8 mouse cellular contexts compared by ENCODE assay signal in the genomic region with DNA sequence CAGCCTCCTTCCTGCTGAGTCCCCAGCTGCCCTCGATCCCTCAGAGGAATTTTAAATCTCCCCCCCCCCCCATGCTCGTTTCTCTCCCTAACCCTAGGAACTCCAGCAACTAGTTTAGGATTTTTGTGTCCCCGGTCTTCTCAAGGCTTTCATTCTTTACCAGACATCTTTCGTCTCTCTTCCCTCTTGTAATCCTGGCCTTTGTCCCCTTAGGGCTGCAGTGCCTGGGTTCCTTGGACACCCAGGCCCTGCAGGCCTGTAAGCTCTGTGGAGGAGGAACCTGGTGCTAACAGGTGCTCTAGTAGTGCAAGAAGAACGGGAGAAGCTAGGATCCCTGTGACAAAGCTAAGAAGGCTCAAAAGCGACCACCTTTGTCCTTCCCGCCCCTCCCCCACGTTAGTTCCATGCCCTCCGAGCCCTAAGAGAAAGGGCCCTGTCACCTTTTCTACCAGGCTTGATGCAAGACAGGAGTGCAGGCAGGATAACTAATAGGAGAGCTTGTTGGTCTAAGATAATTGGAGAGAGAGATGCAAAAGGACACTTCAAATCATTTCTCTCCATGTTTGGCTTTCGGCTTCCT. TPM values are rescaled to one million over a fixed set of nuclear protein-coding genes. Genes with fewer than 3 reads are reported as not detected.
DNase-seq lines count a peak whose midpoint lies in the region; ATAC-seq and TF ChIP-seq lines count a peak whose summit lies in the region.

No protein-coding gene starts in this region.

- peak overlapping the region; percentile 96 for H3K27ac ChIP-seq in liver, adult 2 months (replicated peaks; ENCODE audit: insufficient read depth, low read depth, low read length)
- H3K27ac ChIP-seq in embryonic facial prominence, embryonic 14.5 days (replicated peaks; ENCODE audit: low read depth, low read length), result peak overlapping the region; percentile 83
- peak overlapping the region; percentile 83; the same call in 1 of the 2 replicates for H3K27ac ChIP-seq in intestine, embryonic 15.5 days
- no peak overlapping the region for H3K27ac ChIP-seq in neural tube, embryonic 12.5 days

- no peak for TF ChIP-seq POLR2A in liver, adult 2 months (IDR thresholded peaks at IDR 0.05; ENCODE audit: extremely low read depth, insufficient read depth, low read length)

- no peak for TF ChIP-seq CTCF in liver, adult 2 months (IDR thresholded peaks at IDR 0.05; ENCODE audit: low read depth, low read length)

- H3K9ac ChIP-seq in liver, adult 2 months (ENCODE audit: low read depth, low read length), result peak overlapping the region; percentile 90
- peak overlapping the region; percentile 74 for H3K9ac ChIP-seq in embryonic facial prominence, embryonic 14.5 days (ENCODE audit: low read depth, low read length)
- peak overlapping the region; percentile 66 for H3K9ac ChIP-seq in intestine, embryonic 15.5 days
- peak overlapping the region; percentile 73 for H3K9ac ChIP-seq in neural tube, embryonic 12.5 days

- ATAC-seq in embryonic facial prominence, embryonic 14.5 days (ENCODE audit: low read depth), result no peak
- ATAC-seq in intestine, embryonic 15.5 days, result no peak
- ATAC-seq in neural tube, embryonic 12.5 days (ENCODE audit: low FRiP score, low read depth), result no peak; the same call in 1 of the 2 replicates

- H3K79me2 ChIP-seq in liver, adult 2 months (ENCODE audit: control insufficient read depth, insufficient read depth, low read length), result peaks cover 10% of the 10 kb centered on the region; the same call in 1 of the 2 replicates

- peak; percentile 34 for DNase-seq in liver, adult 2 months (ENCODE audit: extremely low read depth, low read depth, low spot score)
- no peak for DNase-seq in liver
- no peak for DNase-seq in embryonic facial prominence, embryonic 14.5 days (ENCODE audit: low spot score)
- no peak for DNase-seq in urinary bladder, adult 18-20 months (ENCODE audit: low spot score in 2 of 2)
- no peak for DNase-seq in ovary, postnatal 10 days (ENCODE audit: low spot score)
- no peak for DNase-seq in layer of hippocampus, postnatal 14 days (ENCODE audit: low spot score in 2 of 2)

- H3K4me2 ChIP-seq in embryonic facial prominence, embryonic 14.5 days (ENCODE audit: low read depth, low read length), result peak overlapping the region; percentile 60
- peak overlapping the region; percentile 56 for H3K4me2 ChIP-seq in intestine, embryonic 15.5 days (replicated peaks)
- peak overlapping the region; percentile 62 for H3K4me2 ChIP-seq in neural tube, embryonic 12.5 days (replicated peaks)

- H3K36me3 ChIP-seq in liver, adult 2 months (ENCODE audit: control insufficient read depth, insufficient read depth, low read length), result no peaks in the 10 kb centered on the region
- H3K36me3 ChIP-seq in embryonic facial prominence, embryonic 14.5 days (ENCODE audit: control insufficient read depth, insufficient read depth, low read length), result no peaks in the 10 kb centered on the region
- no peaks in the 10 kb centered on the region for H3K36me3 ChIP-seq in intestine, embryonic 15.5 days
- H3K36me3 ChIP-seq in neural tube, embryonic 12.5 days, result no peaks in the 10 kb centered on the region

- WGBS in liver, adult 2 months, result 15% methylated on average over 10 of the region's 10 CpGs
- WGBS in embryonic facial prominence, embryonic 14.5 days, result 27% methylated on average over 10 of the region's 10 CpGs
- WGBS in intestine, embryonic 15.5 days, result 19% methylated on average over 10 of the region's 10 CpGs
- WGBS in neural tube, embryonic 12.5 days, result 19% methylated on average over 10 of the region's 10 CpGs

- H3K4me3 ChIP-seq in liver, adult 2 months (ENCODE audit: insufficient read depth, low read depth, low read length), result peak overlapping the region; percentile 97
- H3K4me3 ChIP-seq in embryonic facial prominence, embryonic 14.5 days (ENCODE audit: low read depth, low read length), result peak overlapping the region; percentile 52
- peak overlapping the region; percentile 57 for H3K4me3 ChIP-seq in intestine, embryonic 15.5 days (replicated peaks)
- H3K4me3 ChIP-seq in neural tube, embryonic 12.5 days, result peak overlapping the region; percentile 50

- no peaks in the 10 kb centered on the region for H3K9me3 ChIP-seq in embryonic facial prominence, embryonic 14.5 days (ENCODE audit: control insufficient read depth, low read length)
- H3K9me3 ChIP-seq in intestine, embryonic 15.5 days, result no peaks in the 10 kb centered on the region
- no peaks in the 10 kb centered on the region for H3K9me3 ChIP-seq in neural tube, embryonic 12.5 days

- H3K4me1 ChIP-seq in liver, adult 2 months (ENCODE audit: control insufficient read depth, insufficient read depth, low read length), result peaks cover 7% of the 10 kb centered on the region
- H3K4me1 ChIP-seq in embryonic facial prominence, embryonic 14.5 days (ENCODE audit: control insufficient read depth, insufficient read depth, low read length), result peaks cover 3% of the 10 kb centered on the region; the same call in 1 of the 2 replicates
- 0 out of 2 replicates have a peak, but pooled peaks cover 2% of the 10 kb centered on the region for H3K4me1 ChIP-seq in intestine, embryonic 15.5 days (replicated peaks)
- H3K4me1 ChIP-seq in neural tube, embryonic 12.5 days, result peaks cover 4% of the 10 kb centered on the region; the same call in 1 of the 2 replicates

- no peaks in the 10 kb centered on the region for H3K27me3 ChIP-seq in liver, adult 2 months (ENCODE audit: control insufficient read depth, insufficient read depth, low read length)
- no peaks in the 10 kb centered on the region for H3K27me3 ChIP-seq in embryonic facial prominence, embryonic 14.5 days (replicated peaks; ENCODE audit: control insufficient read depth, insufficient read depth, low read length)
- H3K27me3 ChIP-seq in intestine, embryonic 15.5 days (replicated peaks), result no peaks in the 10 kb centered on the region
- H3K27me3 ChIP-seq in neural tube, embryonic 12.5 days (replicated peaks), result no peaks in the 10 kb centered on the region

RNA-seq across cellular contexts. Expression of gene Dlg3, which starts 10.2 kb away (rescaled TPM):
- 15.0 and 18.7 TPM in 2 replicates for total RNA-seq in liver, adult 2 months (2014; rRNA removed)
- 5.0 and 6.2 TPM in 2 replicates for polyA plus RNA-seq in liver, adult 2 months (2012; rRNA removed)
- 4.5 and 6.2 TPM in 2 replicates for polyA plus RNA-seq in embryonic facial prominence, embryonic 14.5 days (2014; fragmentation: Nextera tagmentation; extraction: Ambion mirVana)
- 2.5 and 3.0 TPM in 2 replicates for polyA plus RNA-seq in intestine, embryonic 15.5 days (2015; fragmentation: Nextera tagmentation; extraction: Ambion mirVana)
- polyA plus RNA-seq in neural tube, embryonic 12.5 days (2016; fragmentation: Nextera tagmentation; extraction: Ambion mirVana), result 11.6 and 13.7 TPM in 2 replicates
- total RNA-seq in layer of hippocampus, postnatal 14 days (2021), result 100 to 1,000 TPM; 138 to 153 TPM

RNA-seq across cellular contexts. Expression of gene Gdpd2, which starts 48.1 kb away (rescaled TPM):
- total RNA-seq in liver, adult 2 months (2014; rRNA removed), result not detected in 2 replicates
- polyA plus RNA-seq in liver, adult 2 months (2012; rRNA removed), result not detected in 2 replicates
- 7.1 and 7.5 TPM in 2 replicates for polyA plus RNA-seq in embryonic facial prominence, embryonic 14.5 days (2014; fragmentation: Nextera tagmentation; extraction: Ambion mirVana)
- polyA plus RNA-seq in intestine, embryonic 15.5 days (2015; fragmentation: Nextera tagmentation; extraction: Ambion mirVana), result 0.50 and 1.3 TPM in 2 replicates
- polyA plus RNA-seq in neural tube, embryonic 12.5 days (2016; fragmentation: Nextera tagmentation; extraction: Ambion mirVana), result 8.7 and 10.7 TPM in 2 replicates
- 10 to 100 TPM; 13.1 to 19.1 TPM for total RNA-seq in layer of hippocampus, postnatal 14 days (2021)
